8 mouse cellular contexts compared by ENCODE assay signal in the genomic region with DNA sequence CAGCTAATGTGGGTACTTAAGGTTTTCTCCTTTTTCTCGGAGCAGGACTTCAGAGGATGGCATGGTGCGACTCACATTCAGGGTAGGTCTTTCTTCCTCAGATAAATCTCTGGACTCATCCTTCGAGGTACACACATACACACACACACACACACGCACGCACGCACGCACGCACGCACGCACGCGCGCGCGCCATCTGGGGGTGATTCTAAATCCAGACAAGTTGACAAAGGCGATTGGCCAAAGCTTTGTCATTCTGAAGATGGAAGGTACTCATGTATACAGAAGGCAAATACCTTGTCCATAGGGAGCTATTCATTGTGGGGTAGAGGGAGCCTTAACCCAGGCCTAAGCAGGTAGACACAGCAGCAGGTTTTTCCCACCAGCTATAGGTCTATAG.
DNase-seq lines count a peak whose midpoint lies in the region; ATAC-seq and TF ChIP-seq lines count a peak whose summit lies in the region.

No protein-coding gene starts in this region.

- no peaks in the 10 kb centered on the region for H3K27me3 ChIP-seq in embryonic facial prominence, embryonic 12.5 days
- no peaks in the 10 kb centered on the region for H3K27me3 ChIP-seq in limb, embryonic 10.5 days (ENCODE audit: low read depth, poor library complexity, severe bottlenecking)
- no peaks in the 10 kb centered on the region for H3K27me3 ChIP-seq in neural tube, embryonic 14.5 days (ENCODE audit: control insufficient read depth, insufficient read depth, low read length)

- TF ChIP-seq CTCF in left cerebral cortex, adult 2 months (IDR thresholded peaks at IDR 0.05): no peak

- WGBS in embryonic facial prominence, embryonic 12.5 days: 82% methylated on average over 16 of the region's 16 CpGs
- 88% methylated on average over 16 of the region's 16 CpGs for WGBS in limb, embryonic 10.5 days
- WGBS in neural tube, embryonic 14.5 days: 73% methylated on average over 16 of the region's 16 CpGs

- peak overlapping the region; percentile 51; the same call in 1 of the 2 replicates for H3K27ac ChIP-seq in left cerebral cortex, adult 2 months
- H3K27ac ChIP-seq in embryonic facial prominence, embryonic 12.5 days: peak overlapping the region; percentile 61; the same call in 1 of the 2 replicates
- H3K27ac ChIP-seq in limb, embryonic 10.5 days: peak overlapping the region; percentile 75
- peak overlapping the region; percentile 28; the same call in 1 of the 2 replicates for H3K27ac ChIP-seq in neural tube, embryonic 14.5 days (ENCODE audit: low read depth, low read length)

- no peaks in the 10 kb centered on the region for H3K36me3 ChIP-seq in embryonic facial prominence, embryonic 12.5 days
- H3K36me3 ChIP-seq in limb, embryonic 10.5 days: no peaks in the 10 kb centered on the region
- no peaks in the 10 kb centered on the region for H3K36me3 ChIP-seq in neural tube, embryonic 14.5 days (ENCODE audit: control insufficient read depth, insufficient read depth, low read length)

- H3K4me3 ChIP-seq in left cerebral cortex, adult 2 months: no peak overlapping the region
- peak overlapping the region; percentile 35; the same call in 1 of the 2 replicates for H3K4me3 ChIP-seq in embryonic facial prominence, embryonic 12.5 days
- H3K4me3 ChIP-seq in limb, embryonic 10.5 days: peak overlapping the region; percentile 52; the same call in 1 of the 2 replicates
- no peak overlapping the region for H3K4me3 ChIP-seq in neural tube, embryonic 14.5 days (ENCODE audit: low read depth, low read length)

- DNase-seq in left cerebral cortex, adult 2 months (ENCODE audit: extremely low spot score in 1 of 2, low spot score in 2 of 2): no peak
- DNase-seq in left cerebral cortex, postnatal 14 days (ENCODE audit: low spot score in 2 of 2): no peak
- peak; percentile 45 for DNase-seq in limb, embryonic 10.5 days (ENCODE audit: low spot score)
- no peak for DNase-seq in adipocyte (ENCODE audit: low spot score)
- no peak for DNase-seq in layer of hippocampus, postnatal 25 days (ENCODE audit: extremely low spot score in 1 of 2, low spot score in 1 of 2)

- peak overlapping the region; percentile 58 for H3K4me2 ChIP-seq in embryonic facial prominence, embryonic 12.5 days (replicated peaks)
- H3K4me2 ChIP-seq in neural tube, embryonic 14.5 days (ENCODE audit: low read depth, low read length): peak overlapping the region; percentile 42; the same call in 1 of the 2 replicates

- no peaks in the 10 kb centered on the region for H3K9me3 ChIP-seq in embryonic facial prominence, embryonic 12.5 days
- no peaks in the 10 kb centered on the region for H3K9me3 ChIP-seq in limb, embryonic 10.5 days (replicated peaks)
- H3K9me3 ChIP-seq in neural tube, embryonic 14.5 days (ENCODE audit: control insufficient read depth, low read length): no peaks in the 10 kb centered on the region

- peaks cover 5% of the 10 kb centered on the region; the same call in 1 of the 2 replicates for H3K4me1 ChIP-seq in embryonic facial prominence, embryonic 12.5 days
- H3K4me1 ChIP-seq in limb, embryonic 10.5 days: peaks cover 32% of the 10 kb centered on the region
- peaks cover 24% of the 10 kb centered on the region for H3K4me1 ChIP-seq in neural tube, embryonic 14.5 days (ENCODE audit: control insufficient read depth, insufficient read depth, low read length)

- intact Hi-C loops in left cerebral cortex, adult 2 months (cut with DNase I): loop anchor here (2.0 to 10.0 kb wide), 4 partner anchors 27 to 1181 kb away; no protein-coding TSS in a partner anchor
- intact Hi-C loops in left cerebral cortex, postnatal 14 days (cut with DNase I): loop anchor here (10.0 kb wide), 1 partner anchor 121 kb away; a partner anchor contains a TSS

- H3K9ac ChIP-seq in embryonic facial prominence, embryonic 12.5 days: no peak overlapping the region
- H3K9ac ChIP-seq in neural tube, embryonic 14.5 days (replicated peaks; ENCODE audit: low read depth, low read length): no peak overlapping the region

- no peak for ATAC-seq in embryonic facial prominence, embryonic 12.5 days (ENCODE audit: insufficient number of reproducible peaks, insufficient read depth, low FRiP score, low TSS enrichment)
- no peak for ATAC-seq in neural tube, embryonic 14.5 days (ENCODE audit: low read depth)
- no peak for ATAC-seq in frontal cortex, adult (ENCODE audit: low TSS enrichment)

Comparison
In these comparisons a context has a peak if more than half of its experiments do, and no peak if none do; other contexts are left out.
1. H3K4me3 ChIP-seq: peak in embryonic facial prominence, embryonic 12.5 days (single experiment) and limb, embryonic 10.5 days (single experiment); none in left cerebral cortex, adult 2 months (single experiment) and neural tube, embryonic 14.5 days (single experiment).
2. Peak in every context shown above with its lines, with median percentiles within 50 percentile points of each other: H3K27ac ChIP-seq.